ENCODE assay signal across 8 mouse cellular contexts in genomic region chr9:64178974-64179646, GRCm38 (mm10). TPM values are rescaled to one million over a fixed set of nuclear protein-coding genes. Genes with fewer than 3 reads are reported as not detected.
A peak's percentile ranks its signal among the peaks of the same experiment; 100 is the strongest.
DNase-seq lines count a peak whose midpoint lies in the region; ATAC-seq and TF ChIP-seq lines count a peak whose summit lies in the region.

Gene Snapc5 (plus strand): TSS chr9:64179274.

- H3K9ac ChIP-seq in embryonic facial prominence, embryonic 15.5 days: peak within 1 kb of the TSS; percentile 53
- H3K9ac ChIP-seq in kidney, embryonic 14.5 days (ENCODE audit: low read depth, low read length): peak within 1 kb of the TSS; percentile 53; the same call in 1 of the 2 replicates
- peak within 1 kb of the TSS; percentile 37 for H3K9ac ChIP-seq in limb, embryonic 15.5 days

- no peaks in the 10 kb centered on the region for H3K27me3 ChIP-seq in embryonic facial prominence, embryonic 15.5 days
- no peaks in the 10 kb centered on the region for H3K27me3 ChIP-seq in kidney, embryonic 14.5 days (ENCODE audit: control insufficient read depth, insufficient read depth, low read length)
- H3K27me3 ChIP-seq in limb, embryonic 15.5 days: no peaks in the 10 kb centered on the region

- no peaks in the 10 kb centered on the region for H3K9me3 ChIP-seq in embryonic facial prominence, embryonic 15.5 days (replicated peaks)
- H3K9me3 ChIP-seq in kidney, embryonic 14.5 days (ENCODE audit: control insufficient read depth, low read length): no peaks in the 10 kb centered on the region
- H3K9me3 ChIP-seq in limb, embryonic 15.5 days: no peaks in the 10 kb centered on the region

- under 1% methylated on average over 35 of the region's 35 CpGs for WGBS in bone marrow, adult 2 months
- under 1% methylated on average over 35 of the region's 35 CpGs for WGBS in embryonic facial prominence, embryonic 15.5 days
- WGBS in kidney, embryonic 14.5 days: under 1% methylated on average over 35 of the region's 35 CpGs
- WGBS in limb, embryonic 15.5 days: 0% methylated on average over 35 of the region's 35 CpGs

- no peaks in the 10 kb centered on the region; the same call in 1 of the 2 replicates for H3K4me1 ChIP-seq in bone marrow, adult 2 months (ENCODE audit: control insufficient read depth, insufficient read depth, low read length)
- H3K4me1 ChIP-seq in embryonic facial prominence, embryonic 15.5 days: peaks cover 22% of the 10 kb centered on the region
- H3K4me1 ChIP-seq in kidney, embryonic 14.5 days (ENCODE audit: control insufficient read depth, insufficient read depth, low read length): 0 out of 2 replicates have a peak, but pooled peaks cover 7% of the 10 kb centered on the region
- H3K4me1 ChIP-seq in limb, embryonic 15.5 days: peaks cover 23% of the 10 kb centered on the region

- peak within 1 kb of the TSS; percentile 51 for H3K4me2 ChIP-seq in embryonic facial prominence, embryonic 15.5 days (replicated peaks)
- peak within 1 kb of the TSS; percentile 43 for H3K4me2 ChIP-seq in kidney, embryonic 14.5 days (replicated peaks; ENCODE audit: low read depth, low read length)
- peak within 1 kb of the TSS; percentile 43 for H3K4me2 ChIP-seq in limb, embryonic 15.5 days

- peaks cover 65% of the 10 kb centered on the region for H3K36me3 ChIP-seq in embryonic facial prominence, embryonic 15.5 days
- peaks cover 74% of the 10 kb centered on the region for H3K36me3 ChIP-seq in kidney, embryonic 14.5 days (ENCODE audit: control insufficient read depth, insufficient read depth, low read length)
- H3K36me3 ChIP-seq in limb, embryonic 15.5 days: peaks cover 66% of the 10 kb centered on the region

- peak within 1 kb of the TSS; percentile 100 for H3K4me3 ChIP-seq in bone marrow, adult 2 months (replicated peaks; ENCODE audit: control insufficient read depth, low read depth, low read length)
- H3K4me3 ChIP-seq in embryonic facial prominence, embryonic 15.5 days (replicated peaks): peak within 1 kb of the TSS; percentile 76
- peak within 1 kb of the TSS; percentile 62 for H3K4me3 ChIP-seq in kidney, embryonic 14.5 days (ENCODE audit: low read length)
- peak within 1 kb of the TSS; percentile 56 for H3K4me3 ChIP-seq in limb, embryonic 15.5 days

- peak within 1 kb of the TSS; percentile 97 for H3K27ac ChIP-seq in bone marrow, adult 2 months (ENCODE audit: control insufficient read depth, insufficient read depth, low read depth, low read length, poor library complexity)
- H3K27ac ChIP-seq in embryonic facial prominence, embryonic 15.5 days (replicated peaks): peak within 1 kb of the TSS; percentile 91
- peak within 1 kb of the TSS; percentile 81 for H3K27ac ChIP-seq in kidney, embryonic 14.5 days (ENCODE audit: low read depth, low read length)
- H3K27ac ChIP-seq in limb, embryonic 15.5 days: peak within 1 kb of the TSS; percentile 84

- TF ChIP-seq CTCF in bone marrow, adult 2 months (IDR thresholded peaks at IDR 0.05; ENCODE audit: control insufficient read depth, insufficient read depth, low read length): peak; percentile 26

- peak; percentile 83; the same call in 1 of the 2 replicates for TF ChIP-seq POLR2A in bone marrow, adult 2 months (IDR thresholded peaks at IDR 0.05; ENCODE audit: borderline replicate concordance, control insufficient read depth, low read depth, low read length)

- peak; percentile 92 for ATAC-seq in embryonic facial prominence, embryonic 15.5 days (ENCODE audit: insufficient number of reproducible peaks, low FRiP score, low TSS enrichment, low read depth)
- peak; percentile 95 for ATAC-seq in kidney, embryonic 14.5 days (ENCODE audit: low FRiP score, low TSS enrichment)
- peak; percentile 88 for ATAC-seq in limb, embryonic 15.5 days (ENCODE audit: insufficient number of reproducible peaks, low FRiP score, low TSS enrichment, low read depth)

- peak; percentile 94 for DNase-seq in 416B (ENCODE audit: low read depth)
- DNase-seq in heart, adult 9 months (ENCODE audit: low spot score in 2 of 2): peak; percentile 90 to 91
- DNase-seq in monocyte, adult 2 months (ENCODE audit: low read depth in 1 of 2, low spot score in 2 of 2): peak; percentile 77 to 83
- peak; percentile 85 to 88 for DNase-seq in spleen, postnatal 36 days (ENCODE audit: low spot score in 2 of 2)

RNA-seq across cellular contexts. Expression of gene Snapc5, which starts in this region (rescaled TPM):
- 13.0 and 30.2 TPM in 2 replicates for polyA plus RNA-seq in bone marrow, adult 2 months (2011; ENCODE audit: insufficient read depth, insufficient read length, low replicate concordance, missing spikeins)
- 30.2 and 35.3 TPM in 2 replicates for polyA plus RNA-seq in embryonic facial prominence, embryonic 15.5 days (2015; fragmentation: Nextera tagmentation; extraction: Ambion mirVana)
- 25.7 and 37.9 TPM in 2 replicates for polyA plus RNA-seq in kidney, embryonic 14.5 days (2014; fragmentation: Nextera tagmentation; extraction: Ambion mirVana)
- polyA plus RNA-seq in limb, embryonic 15.5 days (2015; fragmentation: Nextera tagmentation; extraction: Ambion mirVana): 30.3 and 31.1 TPM in 2 replicates

Comparison
In these comparisons a context has a peak if more than half of its experiments do, and no peak if none do; other contexts are left out.
1. Peak in every context shown above with its lines: DNase-seq, ATAC-seq, H3K4me3 ChIP-seq and H3K27ac ChIP-seq.